Mouse (Mus musculus) forebrain, postnatal 0 days (tissue): ENCODE measurements at regions not wholly inside any gene's neighbourhood (a gene's known extent, or its start where the extent isn't known, plus 50 kb on each side); places are given as distances from the start of the nearest gene placed in this dataset.

Experiments
- ATAC-seq: fragments of 200-750 bp; cut with Nextera tagmentation; 2 replicates; pipeline ENCODE4 v1.8.0; 2017; ENCODE audit warnings: mild to moderate bottlenecking, moderate library complexity
- DNase-seq: peaks from one replicate; pipeline ENCODE4 v3.0.0-alpha.2; 2015
- H3K27ac ChIP-seq: fragments of 300-500 bp; sonication (generic); 2 replicates; pipeline ENCODE4 v1.5.1; 2014; ENCODE audit warnings: low read depth, mild to moderate bottlenecking, antibody characterized with exemption, low read length, moderate library complexity, mixed read lengths
- H3K27me3 ChIP-seq: fragments of 300-500 bp; sonication (generic); 2 replicates; pipeline ENCODE4 v1.6.1; 2014; ENCODE audit warnings: mild to moderate bottlenecking, low read length, mixed read lengths; ENCODE audit not compliant: insufficient read depth
- H3K36me3 ChIP-seq: fragments of 300-500 bp; sonication (generic); 2 replicates; pipeline ENCODE4 v1.6.1; 2014; ENCODE audit warnings: mild to moderate bottlenecking, moderate library complexity; ENCODE audit not compliant: insufficient read depth
- H3K4me1 ChIP-seq: fragments of 300-500 bp; sonication (generic); 2 replicates; pipeline ENCODE4 v1.6.1; 2014; ENCODE audit warnings: antibody characterized with exemption; ENCODE audit not compliant: insufficient read depth
- H3K4me2 ChIP-seq: fragments of 300-500 bp; sonication (generic); 2 replicates; pipeline ENCODE4 v1.6.1; 2014; ENCODE audit warnings: low read depth, mild to moderate bottlenecking, moderate library complexity
- H3K4me3 ChIP-seq: fragments of 300-500 bp; sonication (generic); 2 replicates; pipeline ENCODE4 v1.5.1; 2014; ENCODE audit warnings: low read depth, low read length, mixed read lengths
- H3K9ac ChIP-seq: fragments of 300-500 bp; sonication (generic); 2 replicates; pipeline ENCODE4 v1.6.1; 2014; ENCODE audit warnings: mild to moderate bottlenecking
- H3K9me3 ChIP-seq: fragments of 300-500 bp; sonication (generic); 2 replicates; pipeline ENCODE4 v1.6.1; 2016; ENCODE audit warnings: low read length
- CTCF ChIP-seq: sonication (generic); IDR thresholded peaks from 2 replicates; pipeline ENCODE4 v1.5.1; 2016; ENCODE audit warnings: antibody characterized with exemption, control low read depth, low read depth
- WGBS: fragments of 180-500 bp; shearing (Covaris S2); extraction: QIAGEN DNeasy Blood & Tissue Kit; methylation state at CpG from one replicate; pipeline ENCODE4 v1.1.7; 2014; 5-methylcytosine and 5-hydroxymethylcytosine counted together

- H3K27me3 ChIP-seq, result no peaks in the 10 kb centered on the region
- H3K36me3 ChIP-seq, result no peaks in the 10 kb centered on the region
- H3K9ac ChIP-seq, result no peak overlapping the region
- DNase-seq (no peak), ATAC-seq (no peak)
- H3K4me2 ChIP-seq, result no peak overlapping the region
- WGBS, result 83% methylated on average over 2 of the region's 2 CpGs
- H3K4me3 ChIP-seq, result no peak overlapping the region
- H3K4me1 ChIP-seq, result no peaks in the 10 kb centered on the region
- TF ChIP-seq CTCF, result no peak
- H3K9me3 ChIP-seq, result no peaks in the 10 kb centered on the region
- H3K27ac ChIP-seq, result no peak overlapping the region
Measured at GRCm38 (mm10) chr12:16056831-16057230, 240.1 kb upstream of the Trib2 start.

- TF ChIP-seq CTCF, result no peak
- no peak overlapping the region for H3K27ac ChIP-seq
- H3K4me3 ChIP-seq, result no peak overlapping the region
- 73% methylated on average over 1 of the region's 1 CpGs for WGBS
- ATAC-seq (no peak), DNase-seq (no peak)
- no peaks in the 10 kb centered on the region for H3K4me1 ChIP-seq
- no peaks in the 10 kb centered on the region for H3K36me3 ChIP-seq
- no peak overlapping the region for H3K4me2 ChIP-seq
- no peaks in the 10 kb centered on the region for H3K27me3 ChIP-seq
- no peak overlapping the region for H3K9ac ChIP-seq
- no peaks in the 10 kb centered on the region for H3K9me3 ChIP-seq
Measured at GRCm38 (mm10) chr12:16056216-16056615, 239.5 kb upstream of the Trib2 start.

- Histone ChIP-seq H3K4me1 (no peaks in the 10 kb centered on the region), H3K9me3 (no peaks in the 10 kb centered on the region), H3K4me2 (no peak overlapping the region), H3K9ac (no peak overlapping the region), H3K27ac (no peak overlapping the region), H3K36me3 (no peaks in the 10 kb centered on the region), H3K4me3 (no peak overlapping the region), H3K27me3 (no peaks in the 10 kb centered on the region)
- no peak for TF ChIP-seq CTCF
- 82% methylated on average over 2 of the region's 2 CpGs for WGBS
- DNase-seq (no peak), ATAC-seq (no peak)
Measured at GRCm38 (mm10) chr12:16054591-16054990, 237.9 kb upstream of the Trib2 start.

GRCm38 (mm10) chr12:16053735-16054134, 237.0 kb upstream of the Trib2 start:
- no peaks in the 10 kb centered on the region for H3K27me3 ChIP-seq
- H3K9ac ChIP-seq, result no peak overlapping the region
- ATAC-seq (no peak), DNase-seq (no peak)
- no peak overlapping the region for H3K4me3 ChIP-seq
- H3K4me1 ChIP-seq, result no peaks in the 10 kb centered on the region
- no peak overlapping the region for H3K27ac ChIP-seq
- H3K36me3 ChIP-seq, result no peaks in the 10 kb centered on the region
- H3K9me3 ChIP-seq, result no peaks in the 10 kb centered on the region
- 32% methylated on average over 3 of the region's 3 CpGs for WGBS
- no peak for TF ChIP-seq CTCF
- H3K4me2 ChIP-seq, result no peak overlapping the region

- TF ChIP-seq CTCF, result no peak
- WGBS, result 83% methylated on average over 1 of the region's 1 CpGs
- Histone ChIP-seq H3K27me3 (no peaks in the 10 kb centered on the region), H3K4me2 (no peak overlapping the region), H3K9me3 (no peaks in the 10 kb centered on the region), H3K4me3 (no peak overlapping the region), H3K36me3 (no peaks in the 10 kb centered on the region), H3K4me1 (no peaks in the 10 kb centered on the region), H3K27ac (no peak overlapping the region), H3K9ac (no peak overlapping the region)
- DNase-seq, result no peak
- no peak for ATAC-seq
Measured at GRCm38 (mm10) chr12:16052998-16053397, 236.3 kb upstream of the Trib2 start.

GRCm38 (mm10) chr12:16052353-16052752, 235.6 kb upstream of the Trib2 start:
- Histone ChIP-seq H3K4me3 (no peak overlapping the region), H3K4me2 (no peak overlapping the region), H3K36me3 (no peaks in the 10 kb centered on the region), H3K27me3 (no peaks in the 10 kb centered on the region), H3K4me1 (no peaks in the 10 kb centered on the region), H3K9ac (no peak overlapping the region), H3K9me3 (no peaks in the 10 kb centered on the region), H3K27ac (no peak overlapping the region)
- 85% methylated on average over 3 of the region's 3 CpGs for WGBS
- DNase-seq (no peak), ATAC-seq (no peak)
- TF ChIP-seq CTCF, result no peak

GRCm38 (mm10) chr12:16051439-16051838, 234.7 kb upstream of the Trib2 start:
- DNase-seq (no peak), ATAC-seq (no peak)
- Histone ChIP-seq H3K9me3 (no peaks in the 10 kb centered on the region), H3K27me3 (no peaks in the 10 kb centered on the region), H3K9ac (no peak overlapping the region), H3K27ac (no peak overlapping the region), H3K4me3 (no peak overlapping the region), H3K4me2 (no peak overlapping the region), H3K4me1 (no peaks in the 10 kb centered on the region), H3K36me3 (no peaks in the 10 kb centered on the region)
- TF ChIP-seq CTCF, result no peak
- WGBS, result 88% methylated on average over 2 of the region's 2 CpGs

GRCm38 (mm10) chr12:16049545-16049944, 232.8 kb upstream of the Trib2 start:
- no peaks in the 10 kb centered on the region for H3K4me1 ChIP-seq
- no peak overlapping the region for H3K9ac ChIP-seq
- no peak for TF ChIP-seq CTCF
- H3K27me3 ChIP-seq, result no peaks in the 10 kb centered on the region
- H3K9me3 ChIP-seq, result no peaks in the 10 kb centered on the region
- no peak overlapping the region for H3K4me2 ChIP-seq
- ATAC-seq (no peak), DNase-seq (no peak)
- no peak overlapping the region for H3K4me3 ChIP-seq
- no peak overlapping the region for H3K27ac ChIP-seq
- H3K36me3 ChIP-seq, result no peaks in the 10 kb centered on the region
- WGBS, result 74% methylated on average over 4 of the region's 4 CpGs
